Mouse (Mus musculus): ENCODE measurements around the gene Tradd.

The Tradd gene

GRCm38 (mm10) chr8:105269461-105269947 lies 5.1 kb upstream of the Tradd start, which contains the start of gene Hsf4:
TSS of gene Hsf4 (plus strand) at chr8:105269801.
- DNase-seq: peak; percentile 72

GRCm38 (mm10) chr8:105269075-105269458 lies 4.7 kb upstream of the Tradd start:
- DNase-seq: no peak

GRCm38 (mm10) chr8:105268342-105269074 lies 4.1 kb upstream of the Tradd start:
- DNase-seq: no peak

- DNase-seq: no peak
Observed at GRCm38 (mm10) chr8:105266775-105267174, 2.4 kb upstream of the Tradd start.

GRCm38 (mm10) chr8:105265128-105265527 lies 719 bp upstream of the Tradd start:
- peak; percentile 47 for DNase-seq

- no peak for DNase-seq
Observed at GRCm38 (mm10) chr8:105263244-105263912, 1.0 kb downstream of the Tradd start.

- no peak for DNase-seq
Observed at GRCm38 (mm10) chr8:105261326-105261980, 3.0 kb downstream of the Tradd start.

- no peak for DNase-seq
Observed at GRCm38 (mm10) chr8:105260371-105261099, 3.9 kb downstream of the Tradd start.

GRCm38 (mm10) chr8:105259721-105260320 lies 4.6 kb downstream of the Tradd start:
- DNase-seq: peak; percentile 45

- DNase-seq: no peak
Observed at GRCm38 (mm10) chr8:105258911-105259720, 5.3 kb downstream of the Tradd start.

- no peak for DNase-seq
Observed at GRCm38 (mm10) chr8:105257318-105258114, 6.9 kb downstream of the Tradd start.

- peak; percentile 48 for DNase-seq
Observed at GRCm38 (mm10) chr8:105254966-105255350, 9.5 kb downstream of the Tradd start, which contains the start of gene B3gnt9. TSS of gene B3gnt9 (minus strand) at chr8:105255153.

GRCm38 (mm10) chr8:105254152-105254965 lies 10.1 kb downstream of the Tradd start:
- DNase-seq: peak; percentile 80

- no peak for DNase-seq
Observed at GRCm38 (mm10) chr8:105253766-105254151, 10.7 kb downstream of the Tradd start.

GRCm38 (mm10) chr8:105252680-105253537 lies 11.5 kb downstream of the Tradd start:
- no peak for DNase-seq

GRCm38 (mm10) chr8:105251954-105252353 lies 12.5 kb downstream of the Tradd start:
- DNase-seq: no peak

- DNase-seq: no peak
Observed at GRCm38 (mm10) chr8:105241016-105241415, 23.4 kb downstream of the Tradd start.

- DNase-seq: no peak
Observed at GRCm38 (mm10) chr8:105237442-105238142, 26.8 kb downstream of the Tradd start.

Data from kidney, adult 11 months (tissue).